Mouse (Mus musculus) ES-CJ7 (cell line): Measurements from ENCODE around the gene A930002H24Rik.

Source experiments
- DNase-seq: peaks from one replicate; pipeline ENCODE4 v3.0.0; 2011; ENCODE audit warnings: low read depth, low spot score

Gene A930002H24Rik

GRCm38 (mm10) chr17:63836223-63836622 lies 27.4 kb downstream of the A930002H24Rik start:
- DNase-seq: no peak

GRCm38 (mm10) chr17:63831550-63831949 lies 32.0 kb downstream of the A930002H24Rik start:
- DNase-seq: no peak

- DNase-seq: peak; percentile 82
These were observed 34.8 kb downstream of the A930002H24Rik start for GRCm38 (mm10) chr17:63828561-63829332.

GRCm38 (mm10) chr17:63826767-63827166 lies 36.8 kb downstream of the A930002H24Rik start:
- no peak for DNase-seq

GRCm38 (mm10) chr17:63826196-63826595 lies 37.4 kb downstream of the A930002H24Rik start:
- no peak for DNase-seq

GRCm38 (mm10) chr17:63824141-63824540 lies 39.5 kb downstream of the A930002H24Rik start:
- DNase-seq: no peak

- no peak for DNase-seq
These were observed 45.1 kb downstream of the A930002H24Rik start for GRCm38 (mm10) chr17:63818444-63819027.

- DNase-seq: peak; percentile 58
These were observed 50.0 kb downstream of the A930002H24Rik start for GRCm38 (mm10) chr17:63813552-63813951.
